Mouse (Mus musculus): ENCODE measurements around the gene Ccdc85a.

DNA sequence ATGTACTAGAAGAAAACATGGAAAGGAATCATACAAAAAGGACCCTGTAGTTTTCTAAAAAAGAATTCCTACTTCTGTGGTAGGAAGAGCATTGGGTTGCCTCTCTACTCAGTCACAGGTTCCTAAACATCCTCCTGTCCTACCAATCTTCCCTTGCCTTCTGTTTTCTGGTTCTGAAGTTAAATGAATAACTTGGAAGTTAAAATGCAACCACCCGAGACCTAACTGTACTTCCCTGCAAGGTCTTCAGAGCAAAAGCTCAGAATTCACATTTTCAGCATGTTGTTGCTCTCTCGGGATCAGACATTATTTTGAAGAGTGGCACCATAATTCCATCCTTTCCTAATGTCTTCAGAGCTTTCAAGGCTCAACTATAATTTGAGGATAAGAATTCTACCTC, 46.6 kb upstream of the Ccdc85a start:
- no peak for TF ChIP-seq CTCF (IDR thresholded peaks at IDR 0.05; ENCODE audit: control insufficient read depth, insufficient read depth, insufficient read length)
- TF ChIP-seq CEBPB (IDR thresholded peaks at IDR 0.05; ENCODE audit: low read depth): no peak
- TF ChIP-seq MAX (IDR thresholded peaks at IDR 0.05): no peak

All from C2C12 (cell line).